Mouse (Mus musculus) frontal cortex, adult 2 months (tissue): ENCODE measurements around the gene Mst1r. TPM values are rescaled to one million over a fixed set of nuclear protein-coding genes. Genes with fewer than 3 reads are reported as not detected.
A peak's percentile ranks its signal among the peaks of the same experiment; 100 is the strongest.

Experiments
- DNase-seq, 2 experiments: peaks; one replicate each; pipeline ENCODE4 v3.0.0; 2022; ENCODE audit warnings: low spot score in 1 of 2; ENCODE audit errors: extremely low spot score in 1 of 2
- polyA plus RNA-seq: library from polyadenylated mRNA; depleted of rRNA; stranded (reverse); fragments of >200 nt; gene quantifications from 2 replicates; pipeline ENCODE4 v1.2.3, GENCODE M21; 2012

The Mst1r gene
- polyA plus RNA-seq, 1 experiment: 2.1 TPM

- DNase-seq: no peak
These were observed 3.5 kb downstream of the Mst1r start for GRCm38 (mm10) chr9:107910025-107910769.

GRCm38 (mm10) chr9:107914764-107915420 lies 8.2 kb downstream of the Mst1r start:
- no peak for DNase-seq

GRCm38 (mm10) chr9:107917895-107918608 lies 11.4 kb downstream of the Mst1r start:
- DNase-seq: peak in 1 of 2 experiments; percentile 68

- peak in 1 of 2 experiments; percentile 50 for DNase-seq
These were observed 12.2 kb downstream of the Mst1r start for GRCm38 (mm10) chr9:107918884-107919283.

GRCm38 (mm10) chr9:107919441-107919840 lies 12.8 kb downstream of the Mst1r start:
- no peak for DNase-seq

GRCm38 (mm10) chr9:107923021-107923420 lies 16.3 kb downstream of the Mst1r start:
- no peak for DNase-seq

GRCm38 (mm10) chr9:107923956-107924355 lies 17.3 kb downstream of the Mst1r start:
- no peak for DNase-seq

GRCm38 (mm10) chr9:107925251-107925650 lies 18.6 kb downstream of the Mst1r start:
- DNase-seq: no peak

- no peak for DNase-seq
These were observed 20.3 kb downstream of the Mst1r start for GRCm38 (mm10) chr9:107926920-107927420.

GRCm38 (mm10) chr9:107927749-107928148 lies 21.1 kb downstream of the Mst1r start:
- DNase-seq: no peak

- DNase-seq: no peak
These were observed 21.5 kb downstream of the Mst1r start, which contains the start of gene Actl11 for GRCm38 (mm10) chr9:107928169-107928568. Gene Actl11 (plus strand): TSS chr9:107928469.

- DNase-seq: no peak
These were observed 25.5 kb downstream of the Mst1r start for GRCm38 (mm10) chr9:107932221-107932620.

GRCm38 (mm10) chr9:107934146-107934545 lies 27.5 kb downstream of the Mst1r start:
- DNase-seq: peak in 1 of 2 experiments; percentile 67

GRCm38 (mm10) chr9:107935374-107935773 lies 28.7 kb downstream of the Mst1r start, which contains the start of gene Camkv:
Gene Camkv (plus strand): TSS chr9:107935674.
- no peak for DNase-seq

- peak in 1 of 2 experiments; percentile 72 for DNase-seq
These were observed 29.1 kb downstream of the Mst1r start for GRCm38 (mm10) chr9:107935790-107936214.

- DNase-seq: no peak
These were observed 29.6 kb downstream of the Mst1r start for GRCm38 (mm10) chr9:107936215-107936822.

- DNase-seq: no peak
These were observed 30.2 kb downstream of the Mst1r start for GRCm38 (mm10) chr9:107936831-107937230.

- peak in 1 of 2 experiments; percentile 56 for DNase-seq
These were observed 40.8 kb downstream of the Mst1r start for GRCm38 (mm10) chr9:107947241-107948194.

GRCm38 (mm10) chr9:107949184-107949921 lies 42.7 kb downstream of the Mst1r start:
- no peak for DNase-seq
